Mouse (Mus musculus): ENCODE measurements around the gene Fgd2. TPM values are rescaled to one million over a fixed set of nuclear protein-coding genes. Genes with fewer than 3 reads are reported as not detected.
"Not testable (repeated sequence)": the region's sequence is repeated elsewhere in the genome, so short reads cannot be mapped to it uniquely, and the experiment has no call there.

The Fgd2 gene
- total and polyA plus RNA-seq, 2 experiments from 2014 or later: 1.6 to 6.3 TPM

DNA sequence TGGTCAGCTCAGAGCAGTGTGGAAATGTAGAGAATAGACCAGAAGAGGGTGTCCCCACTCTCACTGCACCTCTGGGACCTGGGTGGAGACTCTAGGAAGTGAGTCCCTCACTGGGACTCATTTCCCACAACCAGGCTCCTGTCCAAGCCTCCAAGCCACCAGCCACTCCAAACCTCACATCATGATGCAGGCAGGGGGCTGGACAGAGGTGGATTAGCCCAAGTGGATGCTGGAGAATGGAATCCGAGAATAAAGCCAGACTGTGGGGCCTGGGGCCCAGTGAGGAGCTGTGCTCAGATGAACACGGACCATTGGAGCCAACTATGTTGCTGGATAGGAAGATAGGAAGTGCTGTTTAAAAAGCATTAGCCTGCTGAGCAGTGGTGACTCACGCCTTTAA lies 43.8 kb upstream of the Fgd2 start:
- Histone ChIP-seq H3K4me3 (ENCODE audit: low read depth, low read length) (no peak overlapping the region), H3K4me1 (ENCODE audit: control insufficient read depth, insufficient read depth) (no peaks in the 10 kb centered on the region; the same call in 1 of the 2 replicates), H3K4me2 (ENCODE audit: low read depth, low read length) (no peak overlapping the region), H3K9ac (replicated peaks; ENCODE audit: low read depth, low read length) (no peak overlapping the region), H3K27me3 (ENCODE audit: control insufficient read depth, insufficient read depth, low read length) (peaks cover 14% of the 10 kb centered on the region; the same call in 1 of the 2 replicates), H3K27ac (ENCODE audit: low read depth) (peak overlapping the region; percentile 78), H3K9me3 (replicated peaks; ENCODE audit: control insufficient read depth, low read length) (peaks cover 5% of the 10 kb centered on the region; the same call in 1 of the 2 replicates), H3K36me3 (replicated peaks; ENCODE audit: control insufficient read depth, insufficient read depth, low read length) (no peaks in the 10 kb centered on the region)
- WGBS: 50% methylated on average over 3 of the region's 3 CpGs
- ATAC-seq (ENCODE audit: insufficient read depth, low read depth) (no peak), DNase-seq (ENCODE audit: low spot score) (no peak)
- TF ChIP-seq EP300 (IDR thresholded peaks at IDR 0.05; ENCODE audit: low read depth): no peak
- no peak for TF ChIP-seq CTCF (IDR thresholded peaks at IDR 0.05; ENCODE audit: low read depth)

DNA sequence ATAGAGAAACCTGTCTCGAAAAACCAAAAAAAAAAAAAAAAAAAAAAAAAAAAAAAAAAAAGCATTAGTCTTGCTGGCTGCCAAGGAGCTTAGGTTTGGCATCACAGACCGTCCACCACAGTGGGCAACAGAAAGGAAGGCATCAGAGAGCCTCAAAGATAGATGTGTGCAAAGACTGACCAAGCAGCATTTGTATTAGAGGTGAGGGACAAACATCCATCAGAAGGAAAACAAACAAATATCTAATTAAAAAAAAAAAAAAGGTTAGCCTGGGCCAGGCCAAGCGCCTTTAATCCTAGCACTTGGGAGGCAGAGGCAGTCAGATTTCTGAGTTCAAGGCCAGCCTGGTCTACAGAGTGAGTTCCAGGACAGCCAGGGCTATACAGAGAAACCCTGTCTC lies 43.3 kb upstream of the Fgd2 start, which contains the start of gene Pi16:
Gene Pi16 (plus strand): TSS at position 301 of the 400 bp plus-strand sequence.
- not testable (repeated sequence) for H3K4me2 ChIP-seq (ENCODE audit: low read depth, low read length); ATAC-seq (ENCODE audit: insufficient read depth, low read depth)
- WGBS: 93% methylated on average over 3 of the region's 3 CpGs

GRCm38 (mm10) chr17:29318731-29319250 lies 41.9 kb upstream of the Fgd2 start:
- DNase-seq (ENCODE audit: low spot score): no peak
- no peak overlapping the region for H3K9ac ChIP-seq (replicated peaks; ENCODE audit: low read depth, low read length)
- ATAC-seq (ENCODE audit: insufficient read depth, low read depth): no peak
- no peaks in the 10 kb centered on the region; the same call in 1 of the 2 replicates for H3K4me1 ChIP-seq (ENCODE audit: control insufficient read depth, insufficient read depth)
- H3K27me3 ChIP-seq (ENCODE audit: control insufficient read depth, insufficient read depth, low read length): peaks cover 19% of the 10 kb centered on the region; the same call in 1 of the 2 replicates
- H3K4me2 ChIP-seq (ENCODE audit: low read depth, low read length): no peak overlapping the region
- no peaks in the 10 kb centered on the region for H3K9me3 ChIP-seq (replicated peaks; ENCODE audit: control insufficient read depth, low read length)
- no peak overlapping the region for H3K4me3 ChIP-seq (ENCODE audit: low read depth, low read length)
- H3K36me3 ChIP-seq (replicated peaks; ENCODE audit: control insufficient read depth, insufficient read depth, low read length): no peaks in the 10 kb centered on the region
- TF ChIP-seq CTCF (IDR thresholded peaks at IDR 0.05; ENCODE audit: low read depth) (no peak), EP300 (IDR thresholded peaks at IDR 0.05; ENCODE audit: low read depth) (no peak)
- H3K27ac ChIP-seq (ENCODE audit: low read depth): no peak overlapping the region
- 45% methylated on average over 6 of the region's 6 CpGs for WGBS

More for the DNA sequence above, 43.3 kb upstream of the Fgd2 start, which contains the start of gene Pi16:
- not testable (repeated sequence) for H3K4me1 ChIP-seq (ENCODE audit: control insufficient read depth, insufficient read depth); H3K9ac ChIP-seq (replicated peaks; ENCODE audit: low read depth, low read length); H3K9me3 ChIP-seq (replicated peaks; ENCODE audit: control insufficient read depth, low read length); H3K4me3 ChIP-seq (ENCODE audit: low read depth, low read length); H3K36me3 ChIP-seq (replicated peaks; ENCODE audit: control insufficient read depth, insufficient read depth, low read length); DNase-seq (ENCODE audit: low spot score)
- peaks cover 17% of the 10 kb centered on the region; the same call in 1 of the 2 replicates for H3K27me3 ChIP-seq (ENCODE audit: control insufficient read depth, insufficient read depth, low read length)
- peak within 1 kb of the TSS; percentile 78 for H3K27ac ChIP-seq (ENCODE audit: low read depth)

DNA sequence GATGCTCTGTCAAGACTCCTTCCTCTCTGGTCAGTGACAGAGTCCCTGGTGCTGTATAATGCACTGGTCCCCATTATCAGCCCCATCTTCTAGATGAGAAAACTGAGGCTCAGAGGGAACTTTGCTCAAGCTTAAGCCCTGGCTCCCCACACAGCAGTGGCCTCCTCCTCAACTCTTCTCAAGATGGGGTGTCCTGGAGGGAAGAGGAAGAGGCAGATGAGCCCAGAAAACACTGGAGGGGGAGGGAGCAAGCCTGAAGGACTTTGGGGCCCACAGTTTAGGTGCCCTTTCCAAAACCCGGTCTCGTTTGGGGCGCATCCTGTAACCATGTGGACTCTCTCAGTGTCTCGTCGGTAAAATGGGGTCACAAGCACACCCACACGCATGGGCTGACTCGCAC lies 41.2 kb upstream of the Fgd2 start:
- H3K9ac ChIP-seq (replicated peaks; ENCODE audit: low read depth, low read length): no peak overlapping the region
- H3K4me2 ChIP-seq (ENCODE audit: low read depth, low read length): no peak overlapping the region
- ATAC-seq (ENCODE audit: insufficient read depth, low read depth): no peak
- no peak overlapping the region for H3K4me3 ChIP-seq (ENCODE audit: low read depth, low read length)
- DNase-seq (ENCODE audit: low spot score): no peak
- 80% methylated on average over 7 of the region's 7 CpGs for WGBS
- no peaks in the 10 kb centered on the region for H3K36me3 ChIP-seq (replicated peaks; ENCODE audit: control insufficient read depth, insufficient read depth, low read length)
- H3K27me3 ChIP-seq (ENCODE audit: control insufficient read depth, insufficient read depth, low read length): peaks cover 19% of the 10 kb centered on the region; the same call in 1 of the 2 replicates
- H3K27ac ChIP-seq (ENCODE audit: low read depth): no peak overlapping the region
- H3K4me1 ChIP-seq (ENCODE audit: control insufficient read depth, insufficient read depth): no peaks in the 10 kb centered on the region; the same call in 1 of the 2 replicates
- TF ChIP-seq EP300 (IDR thresholded peaks at IDR 0.05; ENCODE audit: low read depth) (no peak), CTCF (IDR thresholded peaks at IDR 0.05; ENCODE audit: low read depth) (no peak)
- H3K9me3 ChIP-seq (replicated peaks; ENCODE audit: control insufficient read depth, low read length): no peaks in the 10 kb centered on the region

DNA sequence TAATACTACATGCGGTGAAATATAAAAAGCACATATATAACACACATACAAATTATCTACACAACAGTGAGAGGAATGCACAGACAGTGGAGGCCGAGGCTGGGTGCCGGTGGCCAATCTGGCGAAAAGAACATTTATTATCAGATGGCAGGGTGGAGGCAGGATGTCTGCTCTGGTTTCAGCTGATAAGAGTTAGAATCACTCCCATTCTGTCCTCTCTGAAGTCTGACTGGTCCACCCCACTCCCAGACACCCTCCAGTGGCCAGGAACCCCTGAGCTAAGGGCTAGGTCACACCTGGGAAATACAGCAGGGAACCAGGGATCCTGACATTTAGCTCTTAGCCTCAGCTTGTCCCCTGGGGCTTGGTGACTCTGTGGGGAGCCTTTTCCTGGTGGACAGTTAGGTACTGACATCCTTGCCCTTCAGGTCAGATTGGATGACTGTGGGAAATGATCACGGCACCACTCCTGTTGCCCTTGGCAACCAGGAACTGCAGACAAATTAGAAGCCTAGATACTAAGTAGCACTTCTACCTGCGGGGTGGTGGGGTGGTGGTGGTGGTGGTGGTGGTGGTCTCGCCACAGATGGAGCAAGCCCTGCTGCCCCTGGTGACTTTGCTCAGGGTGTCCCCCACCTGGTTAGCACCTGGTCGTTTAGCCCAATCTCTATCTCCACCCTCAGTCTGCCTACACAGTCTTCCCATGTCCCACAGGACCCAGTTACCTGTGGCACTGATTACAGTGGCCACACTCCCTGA lies 40.7 kb upstream of the Fgd2 start:
- Histone ChIP-seq H3K9ac (replicated peaks; ENCODE audit: low read depth, low read length) (no peak overlapping the region), H3K27me3 (ENCODE audit: control insufficient read depth, insufficient read depth, low read length) (peaks cover 19% of the 10 kb centered on the region; the same call in 1 of the 2 replicates), H3K36me3 (replicated peaks; ENCODE audit: control insufficient read depth, insufficient read depth, low read length) (no peaks in the 10 kb centered on the region), H3K4me3 (ENCODE audit: low read depth, low read length) (no peak overlapping the region), H3K9me3 (replicated peaks; ENCODE audit: control insufficient read depth, low read length) (no peaks in the 10 kb centered on the region), H3K27ac (ENCODE audit: low read depth) (no peak overlapping the region), H3K4me1 (ENCODE audit: control insufficient read depth, insufficient read depth) (no peaks in the 10 kb centered on the region; the same call in 1 of the 2 replicates), H3K4me2 (ENCODE audit: low read depth, low read length) (no peak overlapping the region)
- no peak for DNase-seq (ENCODE audit: low spot score)
- ATAC-seq (ENCODE audit: insufficient read depth, low read depth): no peak
- WGBS: 52% methylated on average over 8 of the region's 8 CpGs
- TF ChIP-seq EP300 (IDR thresholded peaks at IDR 0.05; ENCODE audit: low read depth): no peak
- no peak for TF ChIP-seq CTCF (IDR thresholded peaks at IDR 0.05; ENCODE audit: low read depth)

Data from heart, postnatal 0 days (tissue).